Mouse (Mus musculus): ENCODE measurements around the gene Trdmt1. TPM values are rescaled to one million over a fixed set of nuclear protein-coding genes. Genes with fewer than 3 reads are reported as not detected.

Gene Trdmt1
- 10 to 100 TPM; 11.8 to 15.6 TPM for polyA plus RNA-seq (2017; shearing (Covaris generic))

DNA sequence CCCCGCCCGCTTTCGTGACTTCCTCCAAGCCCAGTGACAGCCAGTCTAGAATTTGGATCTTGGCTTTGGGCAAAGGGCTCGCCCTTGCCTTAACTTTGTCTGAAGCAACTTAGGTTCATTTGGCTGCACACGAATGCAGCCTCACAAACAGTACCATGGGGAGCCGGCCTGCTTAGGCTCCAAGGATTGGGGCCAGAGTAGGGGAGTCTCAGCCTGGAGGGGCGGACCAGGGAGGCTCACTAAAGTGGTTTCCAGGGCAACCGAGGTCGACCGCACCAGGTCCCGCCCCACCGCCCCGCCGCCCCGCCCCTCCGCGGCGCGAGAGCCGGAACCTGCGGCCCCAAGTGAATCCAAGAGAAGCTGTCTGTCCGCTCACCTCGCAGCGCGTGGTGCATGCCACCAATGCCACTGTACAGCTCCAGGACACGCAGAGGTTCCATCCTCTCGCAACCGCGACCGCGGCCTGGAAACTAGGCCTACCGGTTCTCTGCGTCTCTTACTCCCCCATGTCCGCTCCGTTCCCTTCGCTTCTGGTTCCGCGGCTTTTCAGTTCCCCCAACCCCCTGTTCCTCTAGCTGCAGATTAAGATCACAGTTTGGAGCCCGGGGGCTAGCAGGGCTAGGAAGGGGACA, at the start of gene Trdmt1:
Trdmt1 (minus strand) TSS at position 476 of the 632 bp plus-strand sequence.

DNA sequence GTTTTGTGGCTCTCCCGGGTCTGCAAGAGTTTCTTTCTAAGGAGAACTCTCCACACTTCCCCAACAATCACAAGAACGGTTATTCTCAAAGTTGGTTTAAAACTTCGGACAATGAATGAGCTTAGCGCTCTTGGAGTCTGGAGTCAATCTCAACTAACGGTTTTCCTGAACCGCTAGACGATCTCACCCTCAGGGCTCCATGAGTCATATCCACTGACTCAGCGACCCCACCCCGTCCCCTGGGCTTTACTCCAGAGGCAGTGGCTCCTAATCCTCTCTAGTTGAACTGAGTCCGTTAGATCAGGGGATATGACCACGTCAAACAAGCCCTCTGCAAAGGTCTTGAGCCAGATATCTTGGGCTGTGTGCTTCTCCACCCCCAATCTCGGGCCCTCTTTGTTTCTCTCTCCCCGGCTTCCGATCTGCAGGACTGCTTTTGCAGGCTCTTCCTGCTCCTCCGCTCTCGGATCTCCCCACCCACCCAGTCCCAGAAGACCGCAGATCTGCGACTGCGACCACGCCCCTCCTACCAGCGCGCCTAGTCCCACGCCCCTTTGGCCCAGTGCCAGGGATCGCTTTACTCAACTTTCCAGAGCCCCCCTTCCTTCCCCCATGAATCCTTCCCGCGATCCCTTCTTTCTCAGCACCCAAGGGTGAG, 29.1 kb upstream of the Trdmt1 start, which contains the start of gene Vim:
Vim (plus strand) TSS at position 520 of the 658 bp plus-strand sequence.

DNA sequence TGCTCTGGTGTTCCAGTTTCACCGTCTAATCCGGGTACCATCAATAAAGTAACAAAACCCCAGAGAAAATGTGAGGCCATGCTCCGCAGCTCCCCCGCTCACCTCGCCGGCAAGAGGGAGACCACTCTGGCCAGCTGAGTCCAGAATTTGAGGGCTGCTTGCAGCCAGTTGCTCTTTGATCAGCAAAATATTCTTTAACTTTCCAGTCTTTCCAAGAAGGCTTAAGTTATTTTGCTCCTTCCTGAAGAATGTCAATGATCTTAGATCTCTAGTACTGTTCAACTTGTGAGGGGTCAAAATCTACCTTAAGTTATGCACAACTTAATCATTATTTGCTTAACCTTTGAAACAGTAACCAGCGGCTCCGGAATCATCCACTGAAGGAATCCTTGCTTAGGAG, 52.7 kb downstream of the Trdmt1 start, which contains the start of gene Cubn:
Cubn (minus strand) TSS at position 80 of the 400 bp plus-strand sequence.

Other genes starting within 250 kb of the Trdmt1 start
- under 1 TPM; 0.16 to 0.82 TPM for gene Cubn, start 52.9 kb downstream of the Trdmt1 start, polyA plus RNA-seq (2017; shearing (Covaris generic))
- 100 to 1,000 TPM; 433 to 496 TPM for gene Vim, start 29.3 kb upstream of the Trdmt1 start, polyA plus RNA-seq (2017; shearing (Covaris generic))
- gene St8sia6, start 249.4 kb upstream of the Trdmt1 start, polyA plus RNA-seq (2017; shearing (Covaris generic)) = 10 to 100 TPM; 50.0 to 81.6 TPM